Mouse (Mus musculus) spleen, embryonic (tissue): ENCODE results near the gene Mmp24.
"Not testable (repeated sequence)": the region's sequence is repeated elsewhere in the genome, so short reads cannot be mapped to it uniquely, and the experiment has no call there.

Experiments
- CTCF ChIA-PET: fragments of 350-600 bp; sonication (Branson Sonifier 250); formaldehyde crosslinking; loops from one replicate; lab custom pipeline; 2022; lab: Charles Lee

Mmp24 gene

DNA sequence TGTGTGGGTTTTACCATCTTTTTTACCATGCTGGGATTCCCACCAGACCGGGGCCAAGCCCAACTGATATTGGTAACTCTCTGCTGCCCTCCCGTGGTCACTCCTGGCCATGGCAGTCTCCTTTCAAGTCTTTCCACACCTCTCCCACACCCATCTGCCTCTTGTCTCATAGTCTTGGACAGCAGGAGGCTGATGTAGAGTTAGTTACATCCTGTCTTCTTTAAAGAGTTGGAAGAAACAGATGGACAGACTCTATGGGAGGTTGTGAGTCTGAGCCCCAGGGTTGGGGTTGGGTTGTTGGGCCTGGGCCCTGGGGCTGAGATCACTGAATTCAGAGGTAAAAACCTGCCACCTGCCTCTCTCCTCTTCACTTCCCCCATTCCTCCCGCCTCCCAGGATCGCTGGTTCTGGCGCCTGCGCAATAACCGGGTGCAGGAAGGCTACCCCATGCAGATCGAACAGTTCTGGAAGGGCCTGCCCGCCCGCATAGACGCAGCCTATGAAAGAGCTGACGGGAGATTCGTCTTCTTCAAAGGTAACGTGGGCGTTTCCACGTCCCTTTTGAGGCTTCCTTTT, 36.8 kb downstream of the Mmp24 start:
- CTCF ChIA-PET, result no interaction called here

DNA sequence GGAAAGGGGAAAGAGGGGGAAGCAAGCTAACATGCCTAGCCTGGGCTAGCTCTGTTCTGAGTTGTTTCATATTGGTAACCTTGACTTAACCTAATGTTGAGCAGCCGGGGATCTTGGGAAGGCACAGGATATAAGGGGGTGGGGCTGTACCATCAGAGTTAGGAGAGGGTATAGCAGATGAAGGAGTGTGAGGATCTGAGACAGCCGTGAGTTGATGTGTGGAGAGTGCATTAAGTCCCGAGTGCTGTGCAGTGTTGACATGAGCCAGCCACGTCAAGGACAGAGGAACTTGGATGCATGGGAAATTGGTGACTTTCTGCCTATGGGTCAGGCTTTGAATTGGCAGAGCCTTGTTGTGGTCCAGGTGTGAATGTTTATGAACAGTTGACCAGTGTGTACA, 37.5 kb downstream of the Mmp24 start:
- CTCF ChIA-PET, result no interaction called here

GRCm38 (mm10) chr2:155814829-155815228, 39.7 kb downstream of the Mmp24 start:
- CTCF ChIA-PET, result no interaction called here

- CTCF ChIA-PET, result no interaction called here
These were observed 41.0 kb downstream of the Mmp24 start for GRCm38 (mm10) chr2:155816179-155816578.

DNA sequence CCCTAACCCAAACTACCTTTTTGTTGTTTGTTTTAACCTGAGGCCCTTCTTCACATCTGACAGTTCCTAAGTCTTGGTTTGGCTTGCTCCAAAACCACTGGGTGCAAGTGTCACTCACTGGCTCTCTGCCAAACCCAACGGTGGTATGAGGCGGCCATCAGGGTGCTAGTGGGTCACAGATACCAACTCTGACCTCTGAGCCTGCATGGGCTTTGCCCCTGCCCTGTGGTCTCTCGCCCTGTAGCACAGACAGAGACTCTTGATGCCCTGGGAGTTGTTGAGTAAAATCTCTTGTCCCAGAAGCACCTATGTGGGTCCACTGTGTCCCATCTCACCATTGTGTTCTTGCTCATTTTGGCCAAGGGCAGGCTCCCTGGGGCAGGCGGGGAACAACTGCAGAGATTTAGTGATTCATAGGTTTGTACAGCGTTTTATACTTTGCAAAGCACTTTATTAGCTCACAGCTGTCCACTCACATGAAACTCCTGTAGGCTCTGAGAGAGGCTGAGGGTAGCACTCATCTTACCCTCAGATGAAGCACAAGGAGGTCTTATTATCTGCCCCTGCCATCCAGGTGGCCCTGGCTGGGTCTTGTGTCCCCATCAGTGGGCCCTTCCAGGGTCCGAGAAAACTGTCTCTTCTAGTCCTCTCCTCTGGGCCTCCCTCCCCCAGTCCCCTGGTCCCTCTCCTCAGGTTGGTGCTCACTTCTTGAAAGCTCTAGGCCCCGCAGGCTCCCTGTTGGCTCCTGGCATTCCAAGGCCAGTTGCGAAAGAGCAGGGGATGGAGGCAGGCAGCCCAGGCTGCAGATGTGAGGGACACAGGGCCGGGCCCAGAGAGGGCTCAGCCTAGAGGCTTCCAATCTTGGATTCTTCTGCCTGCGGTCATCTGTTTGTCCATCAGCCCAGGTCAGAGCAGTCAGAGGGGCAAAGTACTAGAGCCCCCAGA, 42.4 kb downstream of the Mmp24 start:
- CTCF ChIA-PET, result no interaction called here

DNA sequence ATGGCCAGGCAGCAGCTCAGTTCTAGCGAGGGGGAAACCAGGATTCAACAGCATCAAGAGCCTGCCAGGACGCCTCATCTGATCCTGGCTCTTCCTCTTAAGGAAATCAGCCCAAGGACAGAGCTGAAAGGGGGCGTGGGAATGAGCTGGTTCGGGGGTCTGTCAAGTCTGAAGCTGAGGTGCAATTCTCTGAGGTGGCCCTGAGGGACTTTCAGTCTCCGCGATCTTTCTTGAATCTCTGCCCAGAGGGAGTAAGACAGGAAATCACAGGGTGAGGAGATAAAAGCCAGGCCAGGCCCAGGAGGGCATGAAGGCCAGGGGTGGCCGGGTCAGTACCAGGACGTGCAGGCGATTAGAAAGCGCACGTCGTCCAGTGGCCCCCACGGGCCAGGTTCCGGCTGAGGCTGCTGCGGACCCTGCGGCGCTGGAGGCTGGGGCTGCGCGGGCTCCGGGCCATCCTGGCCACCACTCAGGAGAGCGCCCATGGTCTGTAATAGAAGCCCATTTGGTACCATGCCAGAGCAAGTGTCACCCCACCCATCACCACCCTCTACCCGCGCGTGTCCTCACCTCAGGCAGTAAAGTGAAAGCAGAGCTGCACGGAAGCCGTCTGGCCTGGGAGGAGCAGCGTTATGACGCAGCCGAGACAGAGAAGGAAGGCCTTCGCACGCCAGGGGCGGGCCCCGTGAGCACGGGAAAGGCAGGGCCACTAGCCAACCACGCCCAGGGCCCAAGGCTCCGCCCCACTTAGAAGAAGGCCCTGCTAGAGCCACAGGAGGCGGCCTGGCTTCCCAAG, 43.7 kb downstream of the Mmp24 start:
- CTCF ChIA-PET, result no interaction called here

DNA sequence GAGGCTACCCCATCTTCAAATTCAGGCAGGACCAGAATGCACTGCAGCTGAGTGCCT, 44.1 kb downstream of the Mmp24 start, which contains the start of gene BC029722:
TSS of gene BC029722 (minus strand) at position 35 of the 57 bp plus-strand sequence.
- CTCF ChIA-PET, result no interaction called here

DNA sequence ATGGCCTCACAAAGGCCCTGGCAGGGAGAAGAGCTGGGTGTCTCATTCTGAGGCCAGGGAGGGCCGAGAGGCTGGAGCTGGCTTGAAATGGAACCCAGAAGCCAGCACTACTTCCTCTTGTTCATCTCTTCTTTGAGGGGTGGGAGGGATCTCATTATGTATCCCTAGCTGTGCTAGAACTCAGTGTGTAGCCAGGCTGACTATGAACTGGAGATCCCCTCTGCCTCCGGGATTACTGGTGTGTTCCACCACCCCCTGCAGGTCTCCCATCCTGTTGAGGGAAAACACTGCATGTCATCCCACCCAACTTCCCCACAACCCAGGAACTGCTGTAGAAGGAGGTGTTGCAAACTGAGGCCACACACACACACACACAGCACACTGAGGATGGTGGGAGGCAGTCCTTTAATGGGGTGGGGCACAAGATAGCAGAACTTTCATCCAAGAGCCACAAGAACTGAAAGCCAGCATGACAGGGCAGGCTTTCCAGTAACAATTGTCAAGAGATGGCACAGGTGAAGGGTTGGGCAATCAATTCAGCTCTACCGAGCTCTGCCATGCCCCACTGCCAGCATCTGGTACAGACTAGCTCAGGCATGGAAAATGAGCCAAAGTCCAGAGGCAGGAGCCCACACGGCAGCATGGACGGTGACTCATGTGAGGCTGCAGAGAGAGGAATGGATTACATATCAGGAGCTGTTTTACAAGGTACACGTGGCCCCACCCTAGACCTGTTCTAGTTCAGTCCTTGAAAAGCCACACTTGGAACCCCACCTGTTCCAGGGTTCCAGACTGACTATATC, 44.5 kb downstream of the Mmp24 start:
- CTCF ChIA-PET, result no interaction called here

DNA sequence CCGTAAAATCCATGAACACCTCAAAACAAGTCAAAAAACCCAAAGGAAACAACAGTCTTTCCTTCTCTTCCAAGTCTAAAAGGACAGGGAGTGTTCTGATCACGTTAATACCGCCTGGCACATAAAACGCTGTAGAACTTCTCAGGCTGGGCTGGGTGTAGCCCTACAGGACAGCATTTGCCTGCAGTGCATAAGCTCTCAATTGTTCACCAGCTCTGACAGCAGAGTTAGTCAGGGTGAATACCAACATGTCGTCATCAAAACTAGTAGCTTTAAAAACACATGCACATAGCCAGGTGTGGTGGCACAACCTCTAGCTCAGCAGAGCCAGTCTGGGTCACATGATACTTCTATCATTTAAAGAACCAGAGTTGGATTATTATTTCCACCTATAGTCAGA, 45.6 kb downstream of the Mmp24 start:
- CTCF ChIA-PET, result no interaction called here

GRCm38 (mm10) chr2:155823722-155824121, 48.6 kb downstream of the Mmp24 start:
- CTCF ChIA-PET, result no interaction called here

GRCm38 (mm10) chr2:155825904-155826629, 50.9 kb downstream of the Mmp24 start:
- CTCF ChIA-PET, result no interaction called here

GRCm38 (mm10) chr2:155826630-155827424, 51.7 kb downstream of the Mmp24 start, which contains the start of gene Eif6:
Eif6 (minus strand) TSS chr2:155826925.
- CTCF ChIA-PET, result no interaction called here

GRCm38 (mm10) chr2:155830841-155831240, 55.7 kb downstream of the Mmp24 start:
- CTCF ChIA-PET, result interaction anchor here (0.6 kb wide), 1 partner anchor 252 kb away, joined by 7 read pairs; no protein-coding TSS in a partner anchor

DNA sequence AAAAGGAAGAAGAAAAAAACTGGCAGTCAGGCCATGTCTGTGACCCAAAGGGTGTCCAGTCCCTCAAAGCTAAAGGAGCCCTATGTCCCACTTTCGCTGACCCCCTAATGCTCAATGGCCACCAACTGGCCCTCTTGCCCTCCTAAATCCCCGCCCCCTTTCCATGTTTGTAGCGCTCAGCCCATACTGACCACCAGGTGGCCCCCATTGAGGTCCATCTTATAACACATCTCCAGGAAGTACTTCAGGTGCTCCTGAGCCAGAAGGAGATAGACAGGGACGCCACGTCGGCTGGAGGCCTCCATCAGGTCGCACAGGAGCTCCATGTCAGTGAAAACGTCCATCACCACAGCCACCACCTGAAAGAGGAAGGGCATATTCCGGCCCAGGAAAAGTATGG, 56.2 kb downstream of the Mmp24 start:
- CTCF ChIA-PET, result interaction anchor here (0.6 kb wide), 1 partner anchor 252 kb away, joined by 7 read pairs; no protein-coding TSS in a partner anchor

- CTCF ChIA-PET, result not testable (repeated sequence)
These were observed 56.9 kb downstream of the Mmp24 start for GRCm38 (mm10) chr2:155832087-155832486.

DNA sequence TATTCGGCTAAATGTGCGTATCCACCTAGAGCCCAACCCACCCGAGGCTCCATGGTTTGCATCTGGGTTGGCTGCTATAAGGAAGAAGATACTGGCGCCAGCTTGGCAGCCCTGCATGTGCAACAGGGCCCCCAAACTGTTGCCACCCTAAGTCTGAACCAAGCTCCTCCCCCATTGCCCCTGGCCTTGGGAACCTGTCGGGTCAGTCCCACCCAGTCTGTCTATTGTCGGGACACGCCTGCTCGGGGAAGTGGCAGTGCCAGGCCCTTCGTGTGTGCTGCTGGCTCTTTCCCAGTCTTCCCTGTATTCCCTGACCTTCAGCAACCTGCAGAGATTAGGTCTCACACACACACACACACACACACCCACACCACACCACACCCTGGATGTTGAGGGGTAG, 59.6 kb downstream of the Mmp24 start, which contains the start of gene Fam83c:
TSS of gene Fam83c (minus strand) at position 123 of the 400 bp plus-strand sequence.
- CTCF ChIA-PET, result no interaction called here

DNA sequence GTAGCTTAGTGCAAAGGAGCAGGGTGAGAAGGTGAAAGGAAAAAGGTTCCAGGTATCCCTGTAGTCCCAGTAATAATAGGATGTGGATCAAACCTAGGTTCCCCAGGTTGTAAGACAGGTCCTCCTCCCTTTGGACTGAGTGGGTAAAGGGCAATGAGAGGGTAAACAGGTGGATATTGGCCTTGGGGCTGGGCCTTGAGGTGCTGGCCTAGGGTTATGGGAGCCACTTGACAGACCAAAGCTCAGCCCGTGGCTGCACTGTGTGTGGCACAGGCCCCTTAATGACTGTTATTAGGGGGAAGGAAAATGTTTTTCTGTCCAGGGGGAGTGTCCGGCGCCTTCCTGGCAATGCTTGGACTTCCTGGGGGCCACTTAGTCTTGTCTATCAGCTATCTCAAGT, 62.8 kb downstream of the Mmp24 start:
- CTCF ChIA-PET, result no interaction called here

- CTCF ChIA-PET, result no interaction called here
These were observed 63.8 kb downstream of the Mmp24 start for GRCm38 (mm10) chr2:155838961-155839360.

GRCm38 (mm10) chr2:155846930-155847329, 71.8 kb downstream of the Mmp24 start:
- CTCF ChIA-PET, result interaction anchor here (0.6 to 1.0 kb wide), 2 partner anchors 99 to 117 kb away, joined by 5 to 11 read pairs; no protein-coding TSS in a partner anchor

- CTCF ChIA-PET, result no interaction called here
These were observed 73.1 kb downstream of the Mmp24 start for GRCm38 (mm10) chr2:155848291-155848690.
